Mouse (Mus musculus) CD4-positive helper T cell, adult 2 months (primary cell): ENCODE measurements around the gene Syne2.

Source experiments
- DNase-seq: peaks from one replicate; pipeline ENCODE4 v3.0.0-alpha.2; 2012; ENCODE audit warnings: low read depth, missing footprints, low spot score

Gene Syne2

GRCm38 (mm10) chr12:75817959-75818452 is at the start of gene Syne2:
Gene Syne2 (plus strand): TSS chr12:75818134.
- peak; percentile 85 for DNase-seq

- no peak for DNase-seq
These were observed 46.5 kb upstream of the Syne2 start for GRCm38 (mm10) chr12:75771410-75771809.

GRCm38 (mm10) chr12:75772424-75773034 is 45.4 kb upstream of the Syne2 start:
- DNase-seq, result peak; percentile 61

GRCm38 (mm10) chr12:75781445-75781844 is 36.5 kb upstream of the Syne2 start:
- no peak for DNase-seq

GRCm38 (mm10) chr12:75781995-75782394 is 35.9 kb upstream of the Syne2 start:
- DNase-seq, result no peak

GRCm38 (mm10) chr12:75784271-75784751 is 33.6 kb upstream of the Syne2 start:
- no peak for DNase-seq

- DNase-seq, result peak; percentile 61
These were observed 31.3 kb upstream of the Syne2 start for GRCm38 (mm10) chr12:75786681-75787080.

GRCm38 (mm10) chr12:75789451-75789850 is 28.5 kb upstream of the Syne2 start:
- no peak for DNase-seq

GRCm38 (mm10) chr12:75794527-75794926 is 23.4 kb upstream of the Syne2 start:
- DNase-seq, result no peak

- DNase-seq, result no peak
These were observed 21.4 kb upstream of the Syne2 start for GRCm38 (mm10) chr12:75796510-75796909.

GRCm38 (mm10) chr12:75806281-75806680 is 11.7 kb upstream of the Syne2 start:
- DNase-seq, result no peak

GRCm38 (mm10) chr12:75813766-75814165 is 4.2 kb upstream of the Syne2 start:
- no peak for DNase-seq

GRCm38 (mm10) chr12:75814551-75814950 is 3.4 kb upstream of the Syne2 start:
- DNase-seq, result no peak

GRCm38 (mm10) chr12:75816981-75817856 is 715 bp upstream of the Syne2 start:
- peak; percentile 24 for DNase-seq

- DNase-seq, result peak; percentile 42
These were observed 810 bp downstream of the Syne2 start for GRCm38 (mm10) chr12:75818453-75819434.

- no peak for DNase-seq
These were observed 1.5 kb downstream of the Syne2 start for GRCm38 (mm10) chr12:75819481-75819880.

GRCm38 (mm10) chr12:75820216-75820615 is 2.3 kb downstream of the Syne2 start:
- no peak for DNase-seq

- no peak for DNase-seq
These were observed 4.2 kb downstream of the Syne2 start for GRCm38 (mm10) chr12:75822122-75822521.

GRCm38 (mm10) chr12:75823475-75823874 is 5.5 kb downstream of the Syne2 start:
- DNase-seq, result no peak

GRCm38 (mm10) chr12:75825458-75825857 is 7.5 kb downstream of the Syne2 start:
- no peak for DNase-seq

GRCm38 (mm10) chr12:75826699-75827353 is 8.9 kb downstream of the Syne2 start:
- no peak for DNase-seq
